Mouse (Mus musculus) lung, postnatal 14 days (tissue): Measurements from ENCODE around the gene Rbm20.
A peak's percentile ranks its signal among the peaks of the same experiment; 100 is the strongest.
"Not testable (repeated sequence)": the region's sequence is repeated elsewhere in the genome, so short reads cannot be mapped to it uniquely, and the experiment has no call there.

Source experiments
- DNase-seq: peaks from one replicate; pipeline ENCODE4 v3.0.0; 2021

Rbm20 gene

DNA sequence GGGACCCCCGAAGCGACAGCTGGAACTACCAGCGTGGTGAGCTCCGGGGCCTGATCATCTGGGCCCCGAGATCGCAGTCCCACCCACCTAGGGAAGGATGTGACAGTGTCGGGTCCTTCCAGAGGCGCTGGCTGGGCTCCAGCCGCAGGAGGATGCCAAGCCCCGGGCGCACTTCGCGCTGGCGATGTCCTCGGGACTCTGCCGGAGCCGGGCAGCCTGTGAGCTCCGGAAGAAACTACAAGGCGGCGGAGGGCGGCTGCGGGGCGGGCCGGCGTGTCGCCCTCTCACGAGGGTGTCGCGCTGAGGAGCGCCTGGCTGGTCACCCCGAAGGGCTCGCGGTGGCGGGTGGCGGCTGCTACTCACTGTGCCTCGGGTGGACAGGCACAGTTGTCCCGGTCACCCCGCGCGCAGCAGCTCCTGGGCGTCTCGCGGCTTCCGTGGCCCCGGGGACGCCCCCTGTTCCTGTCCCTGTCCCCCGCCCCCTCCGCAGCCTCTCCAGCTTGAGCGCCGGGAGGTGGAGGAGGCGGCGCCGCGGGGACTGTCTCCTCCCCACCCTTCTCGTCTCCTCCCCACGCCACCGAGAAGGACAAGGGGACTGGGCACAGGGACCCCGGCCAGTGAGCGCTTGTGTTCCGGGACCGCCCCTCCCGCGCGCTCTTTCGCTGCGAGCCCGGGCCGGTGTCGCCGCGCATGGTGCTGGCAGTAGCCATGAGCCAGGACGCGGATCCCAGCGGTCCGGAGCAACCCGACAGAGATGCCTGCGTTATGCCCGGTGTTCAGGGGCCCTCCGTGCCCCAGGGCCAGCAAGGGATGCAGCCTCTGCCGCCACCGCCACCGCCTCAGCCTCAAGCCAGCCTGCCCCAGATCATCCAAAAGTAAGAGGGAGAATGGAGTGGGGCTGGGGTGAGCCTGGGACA, at the start of gene Rbm20:
Rbm20 (plus strand) TSS at position 589 of the 917 bp plus-strand sequence.
- DNase-seq = peak; percentile 64

DNA sequence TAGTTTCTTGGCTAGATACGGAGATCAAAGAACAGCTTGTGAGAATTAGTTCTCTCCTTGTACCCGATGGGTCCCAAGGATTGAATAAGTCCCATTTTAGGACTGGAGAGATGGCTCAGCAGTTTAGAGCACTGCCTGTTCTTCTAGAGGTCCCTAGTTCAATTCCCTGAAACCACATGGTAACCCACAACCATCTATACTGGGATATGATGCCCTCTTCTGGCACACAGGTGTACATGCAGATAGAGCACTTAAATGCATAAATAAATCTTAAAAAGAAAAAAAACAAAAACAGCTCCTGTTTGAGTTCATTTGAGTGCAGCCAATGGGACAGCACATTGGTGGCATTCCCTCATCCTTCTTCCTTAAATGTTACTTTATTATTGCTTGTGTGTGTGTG, 39.1 kb upstream of the Rbm20 start:
- no peak for DNase-seq

DNA sequence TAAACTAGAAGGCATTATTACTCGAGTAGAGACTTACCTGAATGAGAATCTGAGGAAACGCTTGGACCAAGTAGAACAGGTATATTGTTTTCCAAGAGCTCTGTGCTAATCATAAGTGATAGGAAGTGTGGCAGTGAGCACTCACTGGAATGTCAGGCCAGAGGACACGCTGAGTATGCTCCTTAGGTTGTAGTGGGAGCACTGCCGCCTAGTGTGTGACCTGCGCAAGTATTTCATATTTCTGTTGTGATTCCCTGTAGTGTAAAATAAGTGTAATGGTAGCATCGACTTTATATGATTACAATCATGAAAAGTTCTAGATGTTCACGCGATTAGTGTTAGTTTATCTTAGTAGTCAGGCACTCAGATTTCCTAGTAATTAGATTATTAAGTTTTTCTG, 38.4 kb upstream of the Rbm20 start:
- DNase-seq = no peak

DNA sequence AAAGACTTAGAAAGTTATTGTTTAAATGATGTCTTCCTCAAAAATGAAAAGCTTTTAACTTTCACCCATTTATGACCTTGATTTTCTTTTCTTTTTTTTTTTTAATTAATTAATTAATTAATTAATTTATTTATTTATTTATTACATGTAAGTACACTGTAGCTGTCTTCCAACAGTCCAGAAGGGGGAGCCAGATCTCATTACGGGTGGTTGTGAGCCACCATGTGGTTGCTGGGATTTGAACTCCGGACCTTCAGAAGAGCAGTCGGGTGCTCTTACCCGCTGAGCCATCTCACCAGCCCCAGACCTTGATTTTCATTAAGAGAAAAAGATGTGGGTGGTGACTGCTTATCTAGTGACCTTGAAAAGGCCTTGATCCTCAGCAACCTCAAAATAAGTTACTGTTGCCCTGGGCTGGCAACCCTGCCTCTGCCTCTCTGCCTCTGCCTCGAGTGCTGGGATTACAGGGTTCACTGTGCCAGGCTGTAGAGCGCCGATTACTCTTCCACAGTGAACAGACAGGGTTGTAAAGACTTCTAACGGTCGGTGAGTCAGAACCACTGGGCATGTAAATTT, 33.0 kb upstream of the Rbm20 start:
- DNase-seq = no peak

GRCm38 (mm10) chr19:53647301-53647700, 29.8 kb upstream of the Rbm20 start:
- no peak for DNase-seq

- DNase-seq = no peak
These were observed 29.1 kb upstream of the Rbm20 start for GRCm38 (mm10) chr19:53648056-53648455.

GRCm38 (mm10) chr19:53648802-53649236, 28.3 kb upstream of the Rbm20 start:
- DNase-seq = peak; percentile 76

DNA sequence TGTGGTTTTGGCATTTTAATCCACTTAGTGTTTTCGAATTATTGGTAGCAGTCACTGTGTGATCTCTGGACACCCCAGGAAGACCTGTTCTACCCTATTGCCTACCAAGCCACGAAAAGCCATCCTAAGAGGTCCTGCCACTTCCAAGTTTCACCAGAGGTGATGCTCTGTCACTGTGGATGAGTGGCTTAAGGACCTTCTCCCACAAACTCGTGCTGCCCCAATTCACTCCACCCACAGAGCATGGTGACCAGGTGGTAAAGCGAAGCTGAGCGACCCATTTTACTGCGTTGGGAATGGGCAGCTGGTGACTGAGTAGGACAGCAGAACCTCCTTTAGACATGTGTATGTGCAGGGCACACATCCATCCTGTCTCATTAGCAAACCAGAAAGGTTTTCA, 27.7 kb upstream of the Rbm20 start:
- DNase-seq = no peak

GRCm38 (mm10) chr19:53649802-53650201, 27.3 kb upstream of the Rbm20 start:
- no peak for DNase-seq

- no peak for DNase-seq
These were observed 26.2 kb upstream of the Rbm20 start for GRCm38 (mm10) chr19:53650921-53651320.

DNA sequence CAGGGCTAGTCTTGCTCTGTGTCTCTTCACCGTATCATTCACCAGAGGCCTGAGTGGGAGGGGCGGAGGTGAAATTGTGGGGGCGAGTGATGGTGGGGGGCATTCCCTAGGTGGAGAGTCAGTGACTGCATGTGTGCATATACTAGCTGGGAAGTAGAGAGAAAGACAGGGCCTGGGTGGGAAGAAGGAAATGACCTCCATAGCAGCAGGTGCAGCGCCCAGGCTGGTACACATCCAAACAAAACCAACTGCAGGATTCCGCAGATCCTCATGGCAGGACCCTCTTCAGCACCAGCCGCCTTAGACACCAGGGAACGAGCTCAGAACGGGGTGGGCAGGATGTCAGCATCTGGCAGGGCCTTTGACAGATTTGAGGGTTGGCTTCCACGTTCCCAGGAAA, 24.8 kb upstream of the Rbm20 start:
- DNase-seq = no peak

- DNase-seq = peak; percentile 62
These were observed 23.3 kb upstream of the Rbm20 start for GRCm38 (mm10) chr19:53653624-53654467.

DNA sequence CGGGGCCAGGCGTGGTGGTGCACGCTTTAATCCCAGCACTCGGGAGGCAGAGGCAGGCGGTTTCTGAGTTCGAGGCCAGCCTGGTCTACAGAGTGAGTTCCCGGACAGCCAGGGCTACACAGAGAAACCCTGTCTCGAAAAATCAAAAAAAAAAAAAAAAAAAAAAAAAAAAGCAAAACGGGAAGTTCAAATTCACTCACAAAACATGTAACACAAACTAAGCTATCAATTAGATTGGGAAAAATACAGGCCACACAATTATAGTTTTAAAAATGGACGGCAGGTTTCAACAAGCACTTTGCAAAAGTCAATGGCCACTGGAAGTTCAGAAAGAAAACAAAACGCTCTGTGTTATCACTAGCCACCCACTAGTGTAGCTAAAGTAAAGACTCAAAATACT, 20.7 kb upstream of the Rbm20 start:
- not testable (repeated sequence) for DNase-seq

DNA sequence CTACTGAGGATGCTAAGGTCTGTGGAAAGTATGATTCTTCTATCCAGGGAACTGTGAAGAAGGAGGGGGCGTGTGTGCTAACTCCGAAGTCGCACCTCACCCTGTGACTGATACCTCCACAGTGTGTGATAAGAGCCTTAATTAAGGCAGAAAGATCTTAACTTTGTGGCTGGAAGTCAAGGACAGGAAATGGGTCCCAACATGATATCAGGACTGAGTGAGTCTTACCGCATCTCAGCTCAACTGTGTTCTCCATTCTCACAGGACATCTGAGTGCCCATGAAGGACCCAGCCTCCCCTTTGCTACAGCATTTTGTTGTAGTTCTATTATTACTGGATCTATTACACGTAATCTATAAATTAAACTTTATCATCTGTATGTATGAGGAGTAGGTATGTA, 19.7 kb upstream of the Rbm20 start:
- DNase-seq = no peak

DNA sequence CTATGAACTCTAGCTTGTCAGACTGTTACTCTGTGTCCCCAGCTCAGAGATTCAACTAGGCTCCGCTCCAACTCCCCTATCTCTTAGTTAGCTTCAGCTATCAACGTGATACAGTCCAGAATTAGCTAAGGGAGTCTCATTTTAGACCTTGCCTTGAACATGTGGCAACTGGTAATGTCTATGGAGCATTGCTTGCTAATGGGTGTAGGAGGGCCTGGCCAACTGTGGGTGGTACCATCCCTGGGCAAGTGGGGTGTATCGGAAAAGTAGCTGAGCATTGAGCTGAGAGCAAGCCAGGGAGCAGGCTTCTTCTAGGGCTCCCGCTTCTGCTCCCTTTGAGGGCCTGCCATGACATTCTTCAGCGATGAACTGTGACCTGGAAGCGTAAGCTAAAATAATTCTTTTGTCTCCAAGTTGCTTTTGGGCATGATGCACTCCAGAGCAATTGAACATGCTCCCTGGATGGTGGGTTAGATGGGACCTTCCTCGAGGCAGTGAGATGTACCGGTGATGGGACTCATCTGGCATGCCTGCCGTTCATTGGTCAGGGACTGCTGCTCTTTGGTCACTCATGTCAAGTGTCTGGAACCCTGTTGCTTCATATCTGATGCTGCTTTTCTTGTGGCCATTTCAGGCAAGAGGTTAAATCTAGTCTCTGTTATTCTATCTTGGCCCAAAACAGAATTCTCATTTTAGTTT, 16.2 kb upstream of the Rbm20 start:
- DNase-seq = no peak

DNA sequence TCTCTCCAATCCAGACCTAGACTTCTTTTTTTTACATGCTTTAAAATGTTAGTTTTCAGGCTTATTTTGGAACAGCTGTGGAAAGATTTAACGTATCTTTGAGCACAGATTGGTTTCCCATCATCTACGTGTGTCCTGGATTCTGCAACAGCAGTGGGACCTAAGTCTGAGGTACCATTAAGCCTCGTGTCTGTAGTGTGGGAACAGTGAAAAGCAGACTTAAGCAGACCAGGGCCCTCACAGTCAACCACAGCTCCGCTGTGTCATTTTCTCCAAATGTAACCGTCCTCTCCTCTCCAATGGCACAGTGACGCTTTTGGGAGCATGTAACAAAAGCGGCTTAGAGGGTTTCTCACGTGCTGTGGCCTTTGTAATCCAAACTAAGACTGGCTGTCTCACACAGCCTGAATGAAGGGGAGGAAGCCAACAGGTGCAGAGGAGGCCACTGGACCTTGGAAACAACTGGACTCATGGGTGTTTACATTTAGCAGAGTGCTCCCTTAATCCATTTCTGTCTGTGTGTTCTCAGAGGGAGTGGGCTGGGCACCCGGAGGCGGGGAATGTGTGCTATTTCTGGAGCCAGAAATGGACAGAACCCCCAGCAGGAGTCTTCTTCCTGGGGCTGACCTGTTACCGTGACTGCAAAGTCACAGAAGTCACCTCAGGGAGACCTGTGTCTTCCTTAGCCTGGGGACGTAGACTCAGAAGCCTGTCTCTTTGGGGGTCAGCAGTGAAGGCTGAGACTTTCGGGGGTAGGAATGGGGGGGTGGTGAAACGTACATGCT, 15.0 kb upstream of the Rbm20 start:
- DNase-seq = no peak

DNA sequence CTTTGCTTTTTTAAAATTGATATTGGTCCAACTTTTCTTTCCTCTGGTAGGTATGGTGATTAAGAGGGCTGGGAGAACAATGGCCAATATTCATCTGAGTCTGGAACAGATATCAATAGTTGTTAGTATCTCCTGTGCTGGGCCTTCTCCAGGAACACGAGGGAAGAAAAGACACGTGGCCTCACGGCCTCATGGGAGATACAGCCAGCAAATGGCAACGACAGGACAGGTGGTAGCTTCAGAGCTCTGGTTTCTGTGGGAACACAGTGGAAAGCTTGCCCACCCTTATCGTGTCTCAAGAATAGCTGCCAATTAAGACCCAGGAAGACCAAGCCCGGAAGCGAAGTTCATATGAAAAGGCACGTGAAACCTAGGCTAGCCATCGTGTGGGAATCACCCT, 12.3 kb upstream of the Rbm20 start:
- no peak for DNase-seq

DNA sequence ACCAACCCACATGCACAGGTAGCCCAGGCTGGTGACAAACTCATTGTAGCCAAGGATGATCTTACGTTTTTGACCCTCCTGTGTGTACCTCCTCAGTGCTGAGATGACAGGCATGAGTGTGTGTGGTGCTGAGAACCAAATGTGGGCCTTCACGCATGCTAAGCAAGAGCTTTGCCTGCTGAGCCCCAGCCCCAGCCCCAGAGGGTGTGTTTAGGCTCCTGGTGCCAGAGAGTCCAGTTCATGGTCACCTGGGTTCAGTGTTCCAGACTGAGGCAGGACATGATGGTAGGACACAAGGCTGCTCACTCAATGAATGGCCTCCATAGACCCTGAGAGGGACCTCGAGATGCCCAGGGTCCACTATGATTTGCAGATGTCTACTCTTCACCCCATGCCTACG, 11.7 kb upstream of the Rbm20 start:
- DNase-seq = no peak

GRCm38 (mm10) chr19:53666708-53667107, 10.4 kb upstream of the Rbm20 start:
- no peak for DNase-seq

DNA sequence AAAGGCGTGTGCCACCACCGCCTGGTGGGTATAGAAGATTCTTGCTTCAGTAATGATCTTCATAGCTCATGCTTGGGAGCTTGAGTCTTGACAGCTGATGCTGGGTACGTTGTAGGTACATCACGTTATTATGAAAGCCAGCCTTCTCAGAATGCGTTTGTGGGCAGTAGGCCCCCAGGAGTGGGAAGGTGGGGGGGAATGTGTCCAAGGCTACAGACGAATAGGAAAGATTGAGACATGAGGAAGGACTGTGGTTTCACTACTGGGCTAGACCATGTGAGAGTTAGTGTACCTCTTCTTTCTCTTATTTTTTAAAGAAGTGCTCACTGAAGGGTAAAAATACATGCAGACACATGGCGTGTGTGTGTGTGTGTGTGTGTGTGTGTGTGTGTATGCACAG, 8.3 kb upstream of the Rbm20 start:
- no peak for DNase-seq

GRCm38 (mm10) chr19:53670625-53671141, 6.4 kb upstream of the Rbm20 start:
- no peak for DNase-seq

DNA sequence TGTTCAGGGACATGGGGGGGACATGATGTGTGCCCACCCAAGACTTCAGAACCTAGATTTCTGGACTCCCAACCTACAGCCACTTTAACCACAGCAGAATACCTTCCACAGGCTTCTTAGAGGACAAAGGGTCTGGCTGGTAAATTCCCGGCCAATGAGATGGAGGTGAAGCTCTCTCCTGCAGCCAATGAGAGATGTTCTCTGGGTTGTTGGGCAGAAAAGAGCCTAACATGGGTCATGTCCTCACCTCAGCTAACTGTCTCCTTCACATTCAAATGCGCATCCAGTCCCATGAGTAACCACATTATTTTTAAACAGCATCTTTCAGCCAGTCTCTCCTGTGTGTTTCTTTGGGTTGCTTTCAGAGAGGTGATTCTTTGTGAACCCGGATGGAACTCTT, 5.7 kb upstream of the Rbm20 start:
- DNase-seq = no peak
